Comparison of ENCODE assay signal across 28 mouse cellular contexts in the genomic region with DNA sequence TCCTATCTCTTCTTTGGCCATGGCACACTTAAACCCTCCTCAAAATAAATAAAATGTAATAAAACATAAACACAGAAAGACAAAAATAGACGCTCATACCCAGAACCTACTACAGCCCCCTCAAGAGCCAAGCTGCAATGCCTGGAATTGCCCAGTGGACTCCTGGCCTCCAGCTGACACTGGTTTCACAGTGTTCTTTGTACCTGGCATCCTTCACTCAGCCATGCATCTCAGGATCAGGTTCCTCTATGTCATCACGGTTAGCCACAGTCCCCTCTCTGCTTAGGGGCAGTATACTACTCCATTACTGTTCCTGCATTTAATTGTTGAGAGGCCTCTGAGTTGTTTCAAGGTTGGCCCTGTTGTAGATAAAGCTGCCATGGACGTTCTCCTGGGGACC. TPM values are rescaled to one million over a fixed set of nuclear protein-coding genes. Genes with fewer than 3 reads are reported as not detected.
DNase-seq lines count a peak whose midpoint lies in the region; ATAC-seq and TF ChIP-seq lines count a peak whose summit lies in the region.
"Had no signal": no experiment of that assay in that cellular context is flagged by ENCODE, and none has a peak within 500 bp of the region (broad histone marks: within the 10 kb centered on the region; RNA-seq: fewer than 3 reads in every experiment).

No protein-coding gene starts in this region.

- H3K4me3 ChIP-seq in cerebellum, adult 2 months (replicated peaks; ENCODE audit: insufficient read depth, low read depth, low read length): peak overlapping the region; percentile 97
- H3K4me3 ChIP-seq in forebrain, embryonic 13.5 days: no peak overlapping the region
- H3K4me3 ChIP-seq in forebrain, postnatal 0 days (ENCODE audit: low read depth, low read length): no peak overlapping the region
- peak overlapping the region; percentile 82 for H3K4me3 ChIP-seq in left cerebral cortex, adult 2 months
- no peak overlapping the region for H3K4me3 ChIP-seq in neural tube, embryonic 12.5 days
- H3K4me3 ChIP-seq: erythroblast, embryonic 14.5 days; limb, embryonic 13.5 days; lung, embryonic 15.5 days had no signal

- peaks cover 26% of the 10 kb centered on the region for H3K4me1 ChIP-seq in cerebellum, adult 2 months (ENCODE audit: control insufficient read depth, insufficient read depth, low read length)
- peaks cover 78% of the 10 kb centered on the region for H3K4me1 ChIP-seq in forebrain, embryonic 13.5 days
- peaks cover 20% of the 10 kb centered on the region for H3K4me1 ChIP-seq in forebrain, postnatal 0 days (ENCODE audit: insufficient read depth)
- peaks cover 66% of the 10 kb centered on the region for H3K4me1 ChIP-seq in neural tube, embryonic 12.5 days

- no peak for TF ChIP-seq POLR2A in cerebellum, adult 2 months (IDR thresholded peaks at IDR 0.05; ENCODE audit: borderline replicate concordance, insufficient read depth, low read length)

- WGBS in cerebellum, adult 2 months: 11% methylated on average over 3 of the region's 3 CpGs
- 74% methylated on average over 3 of the region's 3 CpGs for WGBS in forebrain, embryonic 13.5 days
- 76% methylated on average over 3 of the region's 3 CpGs for whole genome bisulfite sequencing in forebrain, postnatal 0 days
- 79% methylated on average over 3 of the region's 3 CpGs for WGBS in neural tube, embryonic 12.5 days

- peak overlapping the region; percentile 45; the same call in 1 of the 2 replicates for H3K27ac ChIP-seq in cerebellum, adult 2 months (ENCODE audit: insufficient read depth, low read length)
- 0 out of 2 replicates have a peak overlapping the region, but pooled peaks have one; percentile 51 for H3K27ac ChIP-seq in forebrain, embryonic 13.5 days
- H3K27ac ChIP-seq in forebrain, postnatal 0 days (ENCODE audit: low read depth, low read length): no peak overlapping the region
- peak overlapping the region; percentile 67 for H3K27ac ChIP-seq in left cerebral cortex, adult 2 months
- H3K27ac ChIP-seq in neural tube, embryonic 12.5 days: no peak overlapping the region
- H3K27ac ChIP-seq: limb, embryonic 13.5 days; lung, embryonic 15.5 days; midbrain, embryonic 10.5 days had no signal

- no peaks in the 10 kb centered on the region for H3K9me3 ChIP-seq in forebrain, embryonic 13.5 days (replicated peaks)
- no peaks in the 10 kb centered on the region for H3K9me3 ChIP-seq in forebrain, postnatal 0 days (ENCODE audit: low read length)
- no peaks in the 10 kb centered on the region for H3K9me3 ChIP-seq in neural tube, embryonic 12.5 days
- H3K9me3 ChIP-seq: G1E; limb, embryonic 13.5 days; lung, embryonic 15.5 days; midbrain, embryonic 10.5 days had no signal

- no peaks in the 10 kb centered on the region for H3K27me3 ChIP-seq in cerebellum, adult 2 months (ENCODE audit: control insufficient read depth, insufficient read depth, low read length)
- H3K27me3 ChIP-seq in forebrain, embryonic 13.5 days: no peaks in the 10 kb centered on the region
- H3K27me3 ChIP-seq in forebrain, postnatal 0 days (ENCODE audit: insufficient read depth, low read length): no peaks in the 10 kb centered on the region
- no peaks in the 10 kb centered on the region for H3K27me3 ChIP-seq in neural tube, embryonic 12.5 days (replicated peaks)

- intact Hi-C loops in left cerebral cortex, adult 2 months (cut with DNase I): no loop called here
- intact Hi-C loops in left cerebral cortex, postnatal 4 days (cut with DNase I): no loop called here

- no peak for ATAC-seq in forebrain, embryonic 13.5 days
- no peak for ATAC-seq in forebrain, postnatal 0 days
- no peak for ATAC-seq in neural tube, embryonic 12.5 days (ENCODE audit: low FRiP score, low read depth)
- ATAC-seq: intestine, postnatal 0 days had no signal

- H3K4me2 ChIP-seq in forebrain, embryonic 13.5 days: peak overlapping the region; percentile 71
- H3K4me2 ChIP-seq in forebrain, postnatal 0 days (ENCODE audit: low read depth): no peak overlapping the region
- peak overlapping the region; percentile 82 for H3K4me2 ChIP-seq in neural tube, embryonic 12.5 days (replicated peaks)
- H3K4me2 ChIP-seq: limb, embryonic 13.5 days; liver, embryonic 11.5 days; lung, embryonic 15.5 days had no signal

- peak in 1 of 2 experiments; percentile 43 for DNase-seq in cerebellum, adult 2 months
- DNase-seq in cerebellum, postnatal 25 days: no peak
- DNase-seq in forebrain, postnatal 0 days: no peak
- DNase-seq in left cerebral cortex, adult 2 months (ENCODE audit: extremely low spot score in 1 of 2, low spot score in 2 of 2): peak in 1 of 2 experiments; percentile 11
- no peak for DNase-seq in left cerebral cortex, postnatal 4 days
- no peak for DNase-seq in neural tube, embryonic 10.5 days (ENCODE audit: extremely low spot score, low spot score)
- DNase-seq: adrenal gland, adult 8-10 months; gastrocnemius, postnatal 14 days; heart, postnatal 14 days; kidney, adult 9 months; kidney, postnatal 10 days; layer of hippocampus, adult 9-11 months; right cerebral cortex, postnatal 25 days; spleen, adult 18-20 months; thymus, postnatal 14 days had no signal

- no peak overlapping the region for H3K9ac ChIP-seq in forebrain, embryonic 13.5 days
- H3K9ac ChIP-seq in forebrain, postnatal 0 days: no peak overlapping the region
- no peak overlapping the region for H3K9ac ChIP-seq in neural tube, embryonic 12.5 days
- H3K9ac ChIP-seq: limb, embryonic 13.5 days; lung, embryonic 15.5 days had no signal

- no peaks in the 10 kb centered on the region for H3K36me3 ChIP-seq in forebrain, embryonic 13.5 days (ENCODE audit: poor library complexity, severe bottlenecking)
- 0 out of 2 replicates have a peak, but pooled peaks cover 2% of the 10 kb centered on the region for H3K36me3 ChIP-seq in forebrain, postnatal 0 days (ENCODE audit: insufficient read depth)
- H3K36me3 ChIP-seq in neural tube, embryonic 12.5 days: no peaks in the 10 kb centered on the region
- H3K36me3 ChIP-seq: lung, embryonic 15.5 days had no signal

- TF ChIP-seq CTCF in cerebellum, adult 2 months (IDR thresholded peaks at IDR 0.05; ENCODE audit: borderline replicate concordance, insufficient read depth, low read depth, low read length): no peak
- no peak for TF ChIP-seq CTCF in forebrain, postnatal 0 days (IDR thresholded peaks at IDR 0.05; ENCODE audit: low read depth)
- no peak for TF ChIP-seq CTCF in left cerebral cortex, adult 2 months (IDR thresholded peaks at IDR 0.05)

RNA-seq across cellular contexts. Expression of gene Slc8a2, which starts 3.3 kb away (rescaled TPM):
- 84.6 and 116 TPM in 2 replicates for polyA plus RNA-seq in cerebellum, adult 2 months (2012; rRNA removed)
- 0.67 and 0.68 TPM in 2 replicates for polyA plus RNA-seq in forebrain, embryonic 13.5 days (2015; fragmentation: Nextera tagmentation; extraction: Ambion mirVana)
- total RNA-seq in forebrain, postnatal 0 days (2014; rRNA removed): 52.4 and 55.8 TPM in 2 replicates
- polyA plus RNA-seq in forebrain, postnatal 0 days (2015; fragmentation: Nextera tagmentation; extraction: Ambion mirVana): 0.77 and 0.99 TPM in 2 replicates
- 100 to 1,000 TPM; 226 TPM for total RNA-seq in left cerebral cortex, adult 2 months (2021)
- total RNA-seq in left cerebral cortex, postnatal 4 days (2021): 100 to 1,000 TPM; 106 to 117 TPM
- polyA plus RNA-seq in neural tube, embryonic 12.5 days (2016; fragmentation: Nextera tagmentation; extraction: Ambion mirVana): 1.2 and 1.8 TPM in 2 replicates
- total RNA-seq: granulocyte monocyte progenitor cell, adult 5-6 weeks; megakaryocyte progenitor cell, adult 5-6 weeks; neutrophil, adult 5-6 weeks had no signal
- polyA plus RNA-seq: erythroblast, embryonic 14.5 days had no signal

RNA-seq across cellular contexts. Expression of gene Kptn, which starts 13.2 kb away (rescaled TPM):
- 56.4 and 60.5 TPM in 2 replicates for polyA plus RNA-seq in cerebellum, adult 2 months (2012; rRNA removed)
- polyA plus RNA-seq in forebrain, embryonic 13.5 days (2015; fragmentation: Nextera tagmentation; extraction: Ambion mirVana): 37.2 and 38.4 TPM in 2 replicates
- total RNA-seq in forebrain, postnatal 0 days (2014; rRNA removed): 47.4 and 53.7 TPM in 2 replicates
- 27.4 and 37.2 TPM in 2 replicates for polyA plus RNA-seq in forebrain, postnatal 0 days (2015; fragmentation: Nextera tagmentation; extraction: Ambion mirVana)
- total RNA-seq in left cerebral cortex, adult 2 months (2021): 10 to 100 TPM; 42.9 to 46.3 TPM
- total RNA-seq in left cerebral cortex, postnatal 4 days (2021): 10 to 100 TPM; 38.0 to 43.2 TPM
- 29.6 and 32.9 TPM in 2 replicates for polyA plus RNA-seq in neural tube, embryonic 12.5 days (2016; fragmentation: Nextera tagmentation; extraction: Ambion mirVana)

RNA-seq across cellular contexts. Expression of gene Napa, which starts 34.7 kb away (rescaled TPM):
- polyA plus RNA-seq in cerebellum, adult 2 months (2012; rRNA removed): 447 and 471 TPM in 2 replicates
- polyA plus RNA-seq in forebrain, embryonic 13.5 days (2015; fragmentation: Nextera tagmentation; extraction: Ambion mirVana): 166 and 186 TPM in 2 replicates
- 159 and 270 TPM in 2 replicates for total RNA-seq in forebrain, postnatal 0 days (2014; rRNA removed)
- 211 and 222 TPM in 2 replicates for polyA plus RNA-seq in forebrain, postnatal 0 days (2015; fragmentation: Nextera tagmentation; extraction: Ambion mirVana)
- 100 to 1,000 TPM; 269 to 280 TPM for total RNA-seq in left cerebral cortex, adult 2 months (2021)
- 100 to 1,000 TPM; 141 to 157 TPM for total RNA-seq in left cerebral cortex, postnatal 4 days (2021)
- polyA plus RNA-seq in neural tube, embryonic 12.5 days (2016; fragmentation: Nextera tagmentation; extraction: Ambion mirVana): 186 and 216 TPM in 2 replicates

RNA-seq across cellular contexts. Expression of gene Meis3, which starts 42.0 kb away (rescaled TPM):
- polyA plus RNA-seq in cerebellum, adult 2 months (2012; rRNA removed): 93.5 and 94.2 TPM in 2 replicates
- polyA plus RNA-seq in forebrain, embryonic 13.5 days (2015; fragmentation: Nextera tagmentation; extraction: Ambion mirVana): 96.9 and 104 TPM in 2 replicates
- total RNA-seq in forebrain, postnatal 0 days (2014; rRNA removed): 98.6 and 100 TPM in 2 replicates
- polyA plus RNA-seq in forebrain, postnatal 0 days (2015; fragmentation: Nextera tagmentation; extraction: Ambion mirVana): 86.4 and 90.9 TPM in 2 replicates
- total RNA-seq in left cerebral cortex, adult 2 months (2021): 10 to 100 TPM; 39.8 to 42.6 TPM
- total RNA-seq in left cerebral cortex, postnatal 4 days (2021): 10 to 100 TPM; 70.6 to 74.8 TPM
- polyA plus RNA-seq in neural tube, embryonic 12.5 days (2016; fragmentation: Nextera tagmentation; extraction: Ambion mirVana): 194 and 205 TPM in 2 replicates
- total RNA-seq: common myeloid progenitor, adult 5-6 weeks; granulocyte monocyte progenitor cell, adult 5-6 weeks; megakaryocyte progenitor cell, adult 5-6 weeks had no signal

Comparison
In these comparisons a context has a peak if more than half of its experiments do, and no peak if none do; other contexts are left out.
1. H3K27ac ChIP-seq: peak in cerebellum, adult 2 months (single experiment), forebrain, embryonic 13.5 days (single experiment) and left cerebral cortex, adult 2 months (single experiment); none in forebrain, postnatal 0 days (single experiment) and neural tube, embryonic 12.5 days (single experiment).
2. H3K4me3 ChIP-seq: peak in cerebellum, adult 2 months (single experiment) and left cerebral cortex, adult 2 months (single experiment); none in forebrain, embryonic 13.5 days (single experiment), forebrain, postnatal 0 days (single experiment) and neural tube, embryonic 12.5 days (single experiment).
3. RNA of gene Slc8a2, which starts 3.3 kb away (polyA plus RNA-seq): 84.6 to 116 TPM in cerebellum, adult 2 months; 1.2 to 1.8 TPM in neural tube, embryonic 12.5 days, 0.77 to 0.99 TPM in forebrain, postnatal 0 days and 0.67 to 0.68 TPM in forebrain, embryonic 13.5 days; every median in the first group is over 10 times any median in the second.